Mouse (Mus musculus) activated CD4-positive, CD25-positive, alpha-beta regulatory T cell, adult 4 months (primary cell): ENCODE results near the gene Tmem30a. TPM values are rescaled to one million over a fixed set of nuclear protein-coding genes. Genes with fewer than 3 reads are reported as not detected.

ENCODE experiments used
- ATAC-seq: one replicate; pipeline ENCODE4 v1.8.0; 2017
- polyA plus RNA-seq, 2 experiments: library from polyadenylated mRNA; unstranded; fragments of 100-300 nt; shearing (Covaris generic); gene quantifications; one replicate each; pipeline ENCODE4 v1.2.1; 2017

Gene Tmem30a
- polyA plus RNA-seq: 10 to 100 TPM; 47.1 to 55.3 TPM

DNA sequence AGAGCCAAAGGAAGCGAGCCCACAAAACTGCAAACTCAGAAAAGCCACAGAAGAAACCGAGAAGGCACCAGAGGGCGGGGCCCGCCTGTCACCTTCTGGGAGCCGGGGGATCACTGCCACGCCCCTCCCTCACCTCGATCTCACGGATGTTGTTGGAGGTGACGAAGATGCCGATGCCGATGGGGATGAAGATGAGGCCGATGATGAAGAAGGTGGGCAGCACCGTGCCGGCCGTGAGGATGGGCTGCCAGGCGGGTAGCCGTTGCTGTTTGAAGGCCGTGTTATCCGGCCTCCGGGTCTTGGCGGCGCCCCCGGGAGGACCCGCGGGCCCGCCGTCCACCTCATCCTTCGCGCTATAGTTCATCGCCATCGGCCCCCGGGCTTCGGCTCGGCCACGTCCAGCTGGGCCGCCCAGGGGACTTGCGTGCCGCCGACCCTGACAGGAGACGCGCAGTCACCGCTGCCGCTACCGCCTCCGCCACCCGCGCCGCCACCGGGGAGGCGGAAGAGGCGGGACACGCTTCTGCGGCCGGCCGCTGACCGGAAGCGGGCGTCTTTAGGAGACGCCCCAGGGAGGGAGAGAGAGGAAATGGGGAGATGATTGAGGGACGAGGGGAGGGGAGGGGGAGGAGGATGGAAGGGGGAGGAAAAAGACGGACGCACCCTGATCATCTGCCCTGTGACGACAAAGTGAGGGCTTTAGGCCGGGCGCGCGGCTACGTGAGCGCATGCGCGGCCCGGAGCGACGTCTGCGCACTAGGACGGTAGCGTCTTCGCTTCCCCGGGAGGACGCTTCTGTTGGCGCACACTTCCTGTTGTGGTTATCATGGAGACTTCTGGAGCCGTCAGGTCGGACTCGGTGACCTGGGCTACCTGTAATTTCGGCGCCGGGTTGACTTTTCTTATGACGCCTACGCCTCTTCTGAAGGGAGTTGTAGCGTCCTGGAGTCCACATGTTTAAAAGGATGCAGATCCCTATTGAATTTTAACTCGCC lies at the start of gene Tmem30a:
Gene Tmem30a (minus strand): TSS at position 667 of the 995 bp plus-strand sequence.
- ATAC-seq: peak; percentile 68

DNA sequence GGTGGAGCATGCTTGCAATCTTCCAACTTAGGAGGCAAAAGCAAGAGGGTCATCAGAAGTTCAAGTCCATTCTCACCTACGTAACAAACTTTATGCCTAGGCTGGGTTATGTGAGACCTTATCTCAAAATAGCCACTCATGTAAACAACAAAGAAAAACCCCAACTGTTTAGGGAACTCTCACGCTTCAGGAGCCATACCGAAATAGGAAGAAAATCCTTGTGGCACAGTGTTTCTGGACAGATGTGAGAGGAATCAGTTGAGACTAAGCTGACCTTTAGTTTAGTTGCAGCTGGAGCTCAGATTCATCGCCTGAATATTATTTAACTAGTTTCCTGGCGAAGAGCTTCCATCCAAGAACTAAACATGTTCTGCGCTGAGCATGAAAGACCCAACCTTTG lies 49.3 kb upstream of the Tmem30a start:
- no peak for ATAC-seq

DNA sequence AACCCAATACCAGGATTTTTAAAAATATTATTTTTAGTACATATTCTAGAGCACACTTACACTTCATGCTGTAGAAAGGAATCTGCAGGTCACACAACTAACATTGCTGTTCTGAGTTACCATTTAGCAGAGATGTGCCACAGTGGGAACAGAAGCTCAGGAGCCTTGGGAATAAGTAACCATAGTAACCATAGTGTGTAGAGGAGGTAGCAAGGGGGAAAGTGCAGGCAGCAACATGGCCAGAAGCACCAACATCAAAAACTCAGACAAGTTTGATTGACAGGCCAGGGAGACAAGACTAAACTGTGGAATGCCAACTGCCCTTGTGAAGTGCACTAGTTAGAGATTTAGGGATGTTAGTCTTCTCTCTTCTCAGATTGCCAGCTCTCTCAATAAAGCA lies 48.7 kb upstream of the Tmem30a start:
- no peak for ATAC-seq

DNA sequence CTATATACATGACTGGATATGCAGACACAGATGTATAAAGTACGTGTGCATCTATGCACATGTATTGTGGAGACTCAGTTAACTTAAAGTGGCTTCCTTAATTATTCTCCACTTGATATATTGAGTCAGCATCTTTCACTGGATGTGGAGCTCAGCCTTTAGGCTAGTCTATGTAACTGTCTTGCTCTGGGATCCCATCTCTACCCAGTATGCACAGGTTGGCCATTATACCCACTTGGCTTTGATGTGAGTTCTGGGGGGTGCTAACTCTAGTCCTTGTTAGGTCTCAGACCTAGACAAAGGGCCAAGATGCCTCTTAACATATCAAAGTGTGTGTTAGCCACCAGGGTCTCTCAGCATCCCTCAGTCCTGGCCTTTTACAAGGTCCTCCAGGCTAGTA lies 38.0 kb upstream of the Tmem30a start:
- no peak for ATAC-seq

DNA sequence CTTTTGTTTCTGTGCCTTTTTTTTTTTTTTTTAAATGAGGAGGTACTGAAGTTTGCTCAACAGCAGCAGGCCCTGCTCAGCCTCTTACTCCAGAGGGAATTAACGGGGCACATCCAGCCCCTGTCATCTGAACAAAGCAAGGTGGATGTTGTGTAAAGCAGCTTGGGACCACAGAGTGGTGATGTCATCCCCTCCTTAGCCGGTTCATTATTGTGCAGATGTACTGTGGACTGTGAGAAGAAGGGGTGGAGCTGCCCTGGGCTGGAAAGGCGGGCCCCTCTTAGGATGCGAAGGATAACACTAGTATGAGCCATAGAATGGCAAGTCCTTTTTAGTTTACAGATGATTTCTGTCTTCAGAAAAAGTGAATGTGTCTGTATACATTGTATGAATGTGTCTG lies 37.6 kb upstream of the Tmem30a start:
- ATAC-seq: no peak

DNA sequence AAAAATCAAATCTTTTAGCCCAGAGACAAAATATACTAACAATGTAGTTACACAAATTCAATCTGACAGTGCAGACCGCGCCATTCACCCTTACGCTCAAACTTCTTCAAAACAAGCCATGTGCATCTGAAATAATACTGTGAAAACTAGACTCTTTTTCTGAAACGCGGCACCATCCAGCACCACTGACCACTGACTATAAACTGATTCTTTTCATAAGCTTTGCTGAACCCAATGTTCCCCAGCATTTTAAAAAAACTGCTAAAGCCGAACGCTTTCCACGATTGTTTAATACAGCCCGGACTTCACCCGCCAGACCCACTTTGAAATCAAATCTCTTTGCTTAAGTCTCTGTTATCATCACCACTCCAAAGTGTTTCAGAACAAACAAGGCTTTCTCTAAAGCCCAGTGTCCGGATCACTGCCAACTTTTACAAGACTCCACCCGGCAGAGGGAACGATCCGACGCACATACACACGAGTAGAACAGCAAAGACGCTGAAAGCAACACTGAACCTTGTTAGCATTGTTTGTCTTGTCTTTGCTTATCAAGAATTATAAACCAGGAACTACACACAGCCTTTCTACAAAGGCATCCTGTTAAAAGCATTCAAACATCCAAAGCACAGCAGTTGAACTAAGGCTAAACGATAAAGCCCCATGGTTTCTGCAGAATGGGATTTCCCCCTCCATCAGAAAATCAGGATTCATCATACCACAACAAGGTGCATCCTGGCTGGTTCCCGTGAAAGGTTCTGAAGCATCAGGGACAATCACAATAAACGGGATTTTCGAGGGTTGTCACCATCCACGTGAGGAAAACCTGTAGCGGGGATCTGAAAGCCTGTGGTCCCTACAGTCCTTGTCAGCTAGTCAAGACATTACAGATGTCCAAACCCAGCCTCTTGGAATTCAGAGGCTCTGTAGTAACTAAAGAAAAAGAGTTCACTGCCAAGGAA lies 36.8 kb upstream of the Tmem30a start:
- ATAC-seq: no peak

DNA sequence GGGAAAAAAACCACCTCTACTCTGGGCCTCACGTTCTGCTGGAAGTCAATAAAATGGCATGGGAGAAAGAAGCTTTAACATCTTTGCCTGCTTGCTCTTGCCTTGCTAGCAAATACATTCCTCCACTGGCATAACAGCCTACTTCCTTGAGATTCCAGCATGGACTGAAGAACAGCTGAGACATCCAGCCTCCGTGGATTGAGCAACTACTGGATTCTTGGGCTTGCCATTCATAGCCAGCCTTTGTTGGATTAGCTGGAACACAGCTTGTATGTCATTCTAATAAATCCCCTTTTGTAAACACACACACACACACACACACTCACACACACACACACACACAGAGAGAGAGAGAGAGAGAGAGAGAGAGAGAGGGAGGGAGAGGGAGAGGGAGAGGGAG lies 33.8 kb upstream of the Tmem30a start:
- no peak for ATAC-seq

DNA sequence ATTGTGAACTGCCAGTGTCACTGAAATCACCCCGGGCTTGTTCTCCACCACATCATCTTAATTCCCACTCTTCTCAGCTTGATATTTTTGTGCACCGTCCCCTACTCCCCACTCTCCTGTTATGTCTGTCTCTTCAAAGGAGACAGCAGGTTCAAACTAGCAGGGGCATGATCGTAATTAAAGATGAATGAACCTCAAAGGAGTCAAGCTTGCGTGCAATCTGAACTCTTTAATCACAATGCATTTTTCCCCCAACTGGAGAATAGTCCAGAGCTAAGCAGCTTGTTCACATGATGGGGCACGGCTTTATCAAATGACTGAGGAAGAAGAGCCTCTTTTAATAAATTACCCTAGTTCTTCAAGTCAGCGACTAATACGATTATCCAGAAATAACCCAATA lies 32.2 kb upstream of the Tmem30a start:
- no peak for ATAC-seq

DNA sequence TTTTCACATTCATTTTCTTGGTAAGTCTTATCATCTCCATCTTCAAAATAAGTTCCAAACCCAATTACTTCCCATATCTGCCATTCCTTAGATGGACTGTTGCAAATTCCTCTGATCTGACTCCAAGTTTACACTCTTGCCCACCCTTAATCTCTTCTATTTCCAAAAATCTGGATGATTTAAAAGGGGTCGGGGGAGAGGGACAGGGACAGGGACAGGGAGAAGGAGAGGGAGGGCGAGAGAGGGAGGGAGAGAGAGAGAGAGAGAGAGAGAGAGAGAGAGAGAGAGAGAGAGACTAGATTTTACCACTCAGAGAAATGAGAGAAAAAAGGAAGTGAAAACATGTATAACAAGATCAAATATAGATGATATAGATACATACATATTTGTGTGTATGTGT lies 30.5 kb upstream of the Tmem30a start:
- no peak for ATAC-seq

DNA sequence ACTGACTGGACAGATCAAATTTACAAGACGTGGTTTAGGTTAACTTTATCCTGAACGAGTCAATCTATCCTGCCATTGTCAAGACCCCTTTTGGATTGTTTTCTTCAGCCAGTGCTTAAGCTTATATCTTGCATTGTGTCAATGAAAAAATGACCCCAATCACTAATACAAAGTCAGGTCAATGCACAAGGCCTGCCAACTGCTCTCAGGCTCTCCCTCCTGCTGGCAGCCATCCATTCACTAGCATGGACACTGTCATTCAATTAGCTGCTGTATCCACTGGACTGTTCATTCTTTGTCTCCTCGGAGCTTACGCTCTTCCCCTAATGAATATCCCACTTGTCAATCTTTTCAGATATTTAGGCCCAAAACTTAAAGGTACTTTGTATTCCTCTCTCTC lies 30.1 kb upstream of the Tmem30a start:
- ATAC-seq: no peak

DNA sequence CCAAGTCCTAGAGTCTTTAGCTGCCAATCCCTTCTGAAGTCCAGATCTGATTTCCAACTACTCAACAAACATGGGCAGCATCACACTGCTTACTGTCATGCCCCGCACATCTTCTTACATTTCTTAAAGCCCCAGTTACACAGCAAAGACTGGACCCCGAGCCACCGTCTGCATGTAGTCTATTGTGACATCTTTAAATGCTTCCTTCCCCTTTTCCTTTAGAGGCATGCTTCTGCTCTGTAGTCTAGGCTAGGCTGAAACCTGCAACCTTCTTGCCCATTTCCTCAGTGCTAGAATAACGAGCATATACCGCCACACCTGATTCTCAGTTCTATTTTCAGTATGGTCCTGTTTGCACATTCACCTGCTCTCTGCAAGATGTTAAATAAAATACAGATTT lies 23.2 kb upstream of the Tmem30a start:
- no peak for ATAC-seq

DNA sequence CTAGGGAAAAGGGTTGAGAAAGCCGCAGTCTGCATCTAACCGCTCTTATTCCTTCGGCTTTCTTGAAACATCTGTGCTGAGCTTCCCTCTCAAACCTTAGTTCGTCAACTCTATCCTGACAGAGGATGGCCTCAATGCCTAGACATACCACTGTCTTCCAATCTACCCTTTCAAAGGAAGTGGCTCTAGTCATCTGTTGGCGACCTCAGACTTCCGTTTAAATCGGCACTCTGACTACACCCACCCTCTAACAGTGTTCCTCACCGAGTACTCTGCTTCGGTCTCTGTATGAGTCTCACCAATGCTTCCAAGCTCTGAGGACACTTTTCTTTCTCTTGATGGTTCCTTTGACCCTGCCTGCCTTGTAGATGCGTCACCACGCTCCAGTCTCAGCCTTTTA lies 22.7 kb upstream of the Tmem30a start:
- ATAC-seq: peak; percentile 95

DNA sequence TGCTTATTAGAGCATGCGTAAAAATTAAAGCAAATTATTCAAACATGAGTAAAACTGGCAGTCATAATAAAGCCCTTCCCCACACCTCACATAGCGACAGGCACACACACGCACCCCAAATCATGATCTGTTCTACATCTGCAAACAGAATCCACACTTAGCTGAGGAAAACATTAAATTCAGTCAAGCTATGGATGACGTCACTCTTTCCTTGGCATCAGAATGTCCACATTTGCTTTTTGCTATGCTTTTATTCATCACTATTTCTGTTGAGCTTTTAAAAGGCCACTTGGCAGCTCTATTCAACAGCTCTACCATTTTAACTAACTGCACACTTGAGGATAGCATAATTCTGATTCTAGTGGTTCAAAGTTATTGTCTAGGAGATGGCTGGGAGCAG lies 21.3 kb upstream of the Tmem30a start:
- ATAC-seq: no peak

DNA sequence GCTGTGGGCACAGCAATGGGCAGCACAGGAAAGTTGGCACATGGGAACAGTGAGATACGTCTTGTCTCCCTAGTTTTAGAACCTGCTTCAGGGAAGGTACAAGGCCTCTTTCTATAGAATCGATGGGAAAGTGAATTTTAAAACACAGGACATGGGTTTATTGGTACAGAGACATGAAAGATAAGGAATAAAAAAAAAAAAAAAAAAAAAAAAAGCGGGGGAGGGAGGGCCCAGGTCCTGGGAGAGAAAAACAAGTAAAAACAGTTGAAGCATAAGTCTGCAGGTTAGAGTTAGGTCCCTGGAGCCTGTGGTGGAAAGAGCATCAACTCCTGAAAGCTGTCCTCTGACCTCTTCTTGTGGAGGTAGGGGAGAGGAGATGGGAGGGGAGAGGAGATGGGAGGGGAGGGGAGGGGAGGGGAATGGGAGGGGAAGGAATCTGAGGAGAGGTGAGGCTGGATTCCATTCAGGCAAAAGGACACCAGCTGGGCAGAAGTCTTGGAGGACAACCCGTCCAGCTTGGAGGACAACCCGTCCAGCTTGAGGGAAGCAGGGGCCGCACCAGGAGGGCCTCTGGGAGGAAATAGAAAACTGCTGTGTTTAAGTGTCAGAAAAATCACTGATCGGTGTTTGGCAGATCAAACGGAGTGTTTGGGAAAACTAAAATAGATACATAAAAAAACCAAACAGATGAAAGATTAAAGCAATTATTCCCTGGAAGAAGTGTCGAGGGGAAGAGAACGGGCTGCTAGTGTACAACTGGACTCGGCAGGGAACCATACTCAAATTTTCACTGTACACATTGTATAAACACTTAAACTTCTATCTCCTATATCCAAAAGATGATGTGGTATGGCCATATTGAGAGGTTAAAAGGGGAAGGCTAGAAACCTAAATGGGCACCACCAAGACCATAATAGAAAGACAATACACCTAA lies 17.9 kb upstream of the Tmem30a start:
- no peak for ATAC-seq

DNA sequence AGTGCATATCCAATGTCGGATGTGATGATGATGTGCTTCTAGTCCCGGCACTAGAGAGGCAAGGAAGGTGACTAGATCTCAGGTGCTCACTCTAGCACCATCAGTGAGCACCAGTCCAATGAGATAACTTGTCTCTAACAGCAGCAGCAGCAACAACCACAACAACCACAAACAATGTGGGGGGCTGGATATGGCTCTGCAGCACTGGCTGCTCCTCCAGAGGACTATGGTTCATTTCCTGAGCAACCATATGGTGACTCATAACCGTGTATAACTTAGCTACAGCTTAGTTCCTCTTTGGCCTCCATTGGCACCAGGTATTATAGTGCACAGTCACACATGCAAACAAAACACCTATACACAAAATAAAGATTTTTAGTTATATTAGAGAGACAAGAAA lies 17.2 kb upstream of the Tmem30a start:
- peak; percentile 55 for ATAC-seq

DNA sequence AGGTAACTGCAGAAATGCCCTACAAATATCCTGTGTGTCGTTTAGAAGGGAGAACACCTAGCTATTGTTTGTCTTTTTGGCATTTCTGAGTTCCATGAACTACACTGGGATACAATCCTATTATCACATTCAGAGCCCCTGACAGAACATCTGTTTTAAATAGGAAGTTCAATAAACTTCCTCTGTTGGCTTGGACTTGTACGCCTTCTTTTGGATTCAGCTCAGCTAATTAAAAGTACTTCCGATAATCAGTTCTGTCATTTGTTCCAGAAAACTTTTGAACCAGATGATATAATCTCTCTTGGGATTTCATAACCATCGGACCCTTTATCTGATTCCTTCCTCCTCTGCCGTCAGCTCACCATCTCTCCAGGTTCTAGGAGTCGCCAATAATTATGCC lies 16.1 kb upstream of the Tmem30a start:
- ATAC-seq: no peak

DNA sequence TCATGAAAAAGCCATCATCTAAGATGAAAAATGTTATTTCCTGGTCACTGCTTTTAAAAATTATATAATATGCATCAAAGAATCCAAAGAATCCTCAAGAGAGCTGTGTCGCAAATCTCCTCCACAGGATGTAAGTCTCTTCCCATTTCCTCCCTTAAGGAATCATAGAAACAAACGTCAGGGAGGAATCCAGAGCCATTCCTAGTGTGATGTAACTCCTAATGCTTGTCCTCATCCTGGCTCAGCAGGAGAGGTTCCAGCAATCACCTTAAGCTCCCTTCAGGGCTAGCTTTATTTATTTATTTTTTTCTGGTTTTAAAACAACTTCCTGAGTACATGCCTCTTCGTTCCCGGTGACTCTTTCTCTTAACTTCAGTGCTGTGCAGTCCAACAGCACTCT lies 13.9 kb upstream of the Tmem30a start:
- no peak for ATAC-seq

DNA sequence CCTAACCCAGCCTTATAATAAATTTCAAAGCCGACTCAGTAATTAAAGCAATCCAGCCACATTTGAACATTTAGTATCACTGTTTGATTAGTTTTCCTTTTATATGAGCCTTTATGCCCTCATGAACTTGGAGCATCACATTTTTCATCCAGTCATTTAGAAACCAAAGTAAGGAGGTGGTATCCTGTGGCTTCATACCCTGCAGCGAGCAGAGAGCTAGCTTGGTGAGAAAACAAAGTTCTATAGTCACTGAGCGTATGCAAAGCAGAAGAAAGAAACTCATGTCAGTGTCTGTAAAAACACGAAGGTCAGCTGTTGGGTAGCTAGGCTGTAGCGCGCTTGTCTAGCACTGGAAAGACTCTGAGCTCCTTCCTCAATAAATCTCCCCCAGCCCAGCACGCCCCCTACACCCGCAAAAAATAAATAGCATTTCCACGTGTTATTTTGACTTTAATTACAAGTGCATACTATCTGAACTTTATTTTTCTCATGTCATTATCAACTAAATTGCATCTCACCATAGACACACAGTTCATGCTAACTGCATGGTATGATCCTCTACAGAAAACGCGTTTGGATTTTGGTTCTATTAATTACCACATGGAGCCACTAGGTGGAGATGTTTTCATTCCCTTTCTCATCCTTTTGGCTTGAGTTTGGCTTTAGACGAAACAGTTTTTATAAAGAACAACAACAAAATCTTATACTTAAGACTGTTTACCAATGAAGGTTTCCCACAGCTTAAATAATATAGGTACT lies 13.2 kb upstream of the Tmem30a start:
- peak; percentile 75 for ATAC-seq

DNA sequence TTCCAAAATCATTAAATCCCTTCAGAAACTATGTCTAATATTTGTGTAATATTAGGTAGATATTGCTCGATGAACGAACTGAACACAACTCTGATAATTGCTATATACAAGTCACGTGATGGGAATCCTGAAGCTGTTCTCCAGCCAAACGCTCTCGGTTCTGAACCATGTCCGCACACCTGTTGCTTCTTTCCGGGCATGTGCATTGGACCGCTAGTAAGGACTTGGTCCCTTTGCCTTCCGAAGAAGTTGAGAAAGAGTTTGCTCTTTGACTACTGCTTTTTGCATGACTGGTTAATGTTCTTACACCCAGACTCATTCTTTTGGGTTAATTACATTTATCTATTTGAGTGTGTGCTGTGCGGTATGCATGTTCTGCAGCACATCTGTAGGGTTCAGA lies 12.1 kb upstream of the Tmem30a start:
- ATAC-seq: no peak

DNA sequence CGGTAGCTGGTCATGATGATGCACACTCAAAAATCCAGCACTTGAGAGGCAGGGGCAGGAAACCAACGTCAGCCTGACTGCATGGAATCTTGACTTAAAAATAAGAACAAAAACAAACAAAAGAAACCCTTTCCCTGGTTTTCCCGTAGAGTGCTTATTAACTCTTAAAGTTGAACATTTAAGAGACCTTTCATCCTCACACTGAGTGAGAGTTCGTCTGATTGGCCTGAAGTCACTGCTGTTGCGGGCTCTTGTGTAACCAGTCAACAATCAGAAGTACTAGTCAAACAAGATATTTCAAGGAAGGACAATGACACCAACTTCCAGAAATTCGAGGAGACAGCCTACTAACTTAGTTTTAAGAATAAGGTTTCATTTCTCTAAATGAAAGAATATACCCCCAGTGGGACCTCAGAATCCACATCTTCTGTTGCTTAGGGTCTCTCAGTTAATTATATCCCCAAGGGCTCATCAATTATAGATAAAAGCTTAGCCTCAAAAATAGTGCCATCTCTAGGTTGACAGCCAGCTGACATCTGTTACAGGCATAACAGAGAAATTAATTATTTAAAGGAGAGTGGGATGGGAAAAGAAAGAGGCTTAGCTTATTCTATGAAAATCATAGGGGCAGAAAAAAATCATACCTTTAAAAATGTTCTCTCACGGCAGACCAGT lies 3.3 kb upstream of the Tmem30a start:
- ATAC-seq: no peak

DNA sequence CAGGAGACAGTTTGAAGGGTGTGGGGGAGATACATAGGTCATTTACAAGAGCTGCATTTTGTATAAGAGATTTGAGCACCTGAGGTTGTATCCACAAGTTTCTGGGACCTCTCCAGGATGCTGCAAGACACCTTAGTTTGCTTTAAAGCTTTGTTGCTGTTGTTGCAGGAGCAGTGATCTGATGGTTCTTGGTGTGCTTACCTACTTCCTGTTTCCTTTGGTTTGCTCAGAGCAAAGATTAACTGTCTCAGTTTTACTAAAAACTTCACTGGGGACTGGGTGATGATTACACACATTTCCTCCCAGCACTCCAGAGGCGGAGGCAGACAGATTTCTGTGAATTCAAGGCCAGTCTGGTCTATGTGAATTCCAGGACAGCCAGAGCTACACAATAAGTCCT lies 1.8 kb upstream of the Tmem30a start:
- ATAC-seq: peak; percentile 58
